Mouse (Mus musculus) gastrocnemius, postnatal 14 days (tissue): ENCODE measurements around the gene C5ar1. TPM values are rescaled to one million over a fixed set of nuclear protein-coding genes. Genes with fewer than 3 reads are reported as not detected.

Experiments used
- total RNA-seq, 2 experiments: library from RNA; stranded (reverse); gene quantifications; 2 replicates each; pipeline ENCODE4 v1.2.3; 2021

C5ar1 gene
- total RNA-seq, 2 experiments from 2014 or later = 2.6 to 3.1 TPM

Other genes with a start within 250 kb of the C5ar1 start
- gene Bicra, start 211.6 kb downstream of the C5ar1 start, total RNA-seq = 1 to 10 TPM; 7.9 to 8.8 TPM
- not detected for gene Zfp541, start 197.7 kb downstream of the C5ar1 start, total RNA-seq
- 100 to 1,000 TPM; 102 to 107 TPM for gene Napa, start 161.1 kb downstream of the C5ar1 start, total RNA-seq
- gene Kptn, start 139.6 kb downstream of the C5ar1 start, total RNA-seq = 10 to 100 TPM; 12.2 to 14.4 TPM
- under 1 TPM; 0.24 to 0.25 TPM for gene Slc8a2, start 129.7 kb downstream of the C5ar1 start, total RNA-seq
- 1 to 10 TPM; 2.5 to 3.1 TPM for gene Meis3, start 84.5 kb downstream of the C5ar1 start, total RNA-seq
- gene Dhx34, start 37.5 kb downstream of the C5ar1 start, total RNA-seq = 1 to 10 TPM; 4.2 to 4.6 TPM
- under 1 TPM; 0.20 to 0.27 TPM for gene C5ar2, start 15.4 kb downstream of the C5ar1 start, total RNA-seq
- gene Inafm1, start 14.1 kb upstream of the C5ar1 start, total RNA-seq = 10 to 100 TPM; 11.1 to 12.4 TPM
- gene Ccdc9, start 27.3 kb upstream of the C5ar1 start, total RNA-seq = 10 to 100 TPM; 30.1 to 32.8 TPM
- gene Bbc3, start 48.9 kb upstream of the C5ar1 start, total RNA-seq = 1 to 10 TPM; 3.6 to 5.1 TPM
- gene Sae1, start 128.3 kb upstream of the C5ar1 start, total RNA-seq = 10 to 100 TPM; 30.0 to 37.9 TPM
- 10 to 100 TPM; 27.9 to 28.5 TPM for gene Zc3h4, start 141.4 kb upstream of the C5ar1 start, total RNA-seq
- 10 to 100 TPM; 23.2 to 28.7 TPM for gene Tmem160, start 193.2 kb upstream of the C5ar1 start, total RNA-seq
- not detected for gene Npas1, start 218.2 kb upstream of the C5ar1 start, total RNA-seq